Mouse (Mus musculus) small intestine, adult 2 months (tissue): ENCODE measurements around the gene Rps21. TPM values are rescaled to one million over a fixed set of nuclear protein-coding genes. Genes with fewer than 3 reads are reported as not detected.

Experiments
- H3K27ac ChIP-seq: fragments of 200-500 bp; 2 replicates; pipeline ENCODE4 v1.5.1; 2012; ENCODE audit warnings: low read depth, low read length, control low read depth, inconsistent platforms; ENCODE audit not compliant: insufficient read depth
- H3K27me3 ChIP-seq: fragments of 200-500 bp; 2 replicates; pipeline ENCODE4 v1.6.1; 2012; ENCODE audit warnings: mild to moderate bottlenecking, moderate library complexity, low read length, inconsistent platforms; ENCODE audit not compliant: control insufficient read depth, insufficient read depth
- H3K36me3 ChIP-seq: fragments of 200-500 bp; 2 replicates; pipeline ENCODE4 v1.6.1; 2012; ENCODE audit warnings: mild to moderate bottlenecking, low read length, control low read depth, inconsistent platforms; ENCODE audit not compliant: control insufficient read depth, insufficient read depth
- H3K4me1 ChIP-seq: fragments of 200-500 bp; 2 replicates; pipeline ENCODE4 v1.6.1; 2012; ENCODE audit warnings: low read length, inconsistent platforms, mixed read lengths; ENCODE audit not compliant: control insufficient read depth, insufficient read depth, insufficient read length
- H3K4me3 ChIP-seq: fragments of 200-500 bp; 2 replicates; pipeline ENCODE4 v1.5.1; 2012; ENCODE audit warnings: low read depth, mild to moderate bottlenecking, control low read depth, inconsistent platforms, low read length, moderate library complexity
- CTCF ChIP-seq: fragments of 200-500 bp; IDR thresholded peaks from 2 replicates; pipeline ENCODE4 v1.5.1; 2012; ENCODE audit warnings: low read depth, mild to moderate bottlenecking, control low read depth, inconsistent platforms, low read length, moderate library complexity, mixed read lengths; ENCODE audit not compliant: insufficient replicate concordance, insufficient read length; ENCODE audit errors: extremely low read depth
- POLR2A ChIP-seq: fragments of 200-500 bp; IDR thresholded peaks from 2 replicates; pipeline ENCODE4 v1.6.1; 2012; ENCODE audit warnings: low read depth, mild to moderate bottlenecking, control low read depth, inconsistent platforms, low read length, moderate library complexity
- WGBS: fragments of 180-500 bp; shearing (Covaris S2); methylation state at CpG from one replicate; pipeline ENCODE4 v1.1.7; 2018; 5-methylcytosine and 5-hydroxymethylcytosine counted together
- polyA plus RNA-seq: library from polyadenylated mRNA; depleted of rRNA; stranded (reverse); fragments of >200 nt; gene quantifications from 2 replicates; pipeline ENCODE4 v1.2.3, GENCODE M21; 2012

The Rps21 gene
- polyA plus RNA-seq, 1 experiment = 2,413 TPM

GRCm38 (mm10) chr2:180236930-180237329 is 20.2 kb upstream of the Rps21 start:
- Histone ChIP-seq H3K4me3 (no peak overlapping the region), H3K36me3 (no peaks in the 10 kb centered on the region)
- WGBS = 49% methylated on average over 3 of the region's 3 CpGs

GRCm38 (mm10) chr2:180237601-180238345 is 19.4 kb upstream of the Rps21 start:
- Histone ChIP-seq H3K4me1 (peaks cover 2% of the 10 kb centered on the region), H3K27me3 (no peaks in the 10 kb centered on the region), H3K27ac (no peak overlapping the region), H3K36me3 (no peaks in the 10 kb centered on the region), H3K4me3 (no peak overlapping the region)
- TF ChIP-seq POLR2A = no peak
- no peak for TF ChIP-seq CTCF
- 73% methylated on average over 7 of the region's 7 CpGs for WGBS

More at GRCm38 (mm10) chr2:180236930-180237329, 20.2 kb upstream of the Rps21 start:
- no peak for TF ChIP-seq CTCF
- no peak for TF ChIP-seq POLR2A
- Histone ChIP-seq H3K27ac (no peak overlapping the region), H3K4me1 (peaks cover 2% of the 10 kb centered on the region), H3K27me3 (no peaks in the 10 kb centered on the region)

GRCm38 (mm10) chr2:180238591-180238990 is 18.6 kb upstream of the Rps21 start:
- Histone ChIP-seq H3K27ac (no peak overlapping the region), H3K27me3 (no peaks in the 10 kb centered on the region), H3K4me1 (peaks cover 2% of the 10 kb centered on the region), H3K4me3 (no peak overlapping the region), H3K36me3 (no peaks in the 10 kb centered on the region)
- 58% methylated on average over 5 of the region's 5 CpGs for WGBS
- TF ChIP-seq POLR2A = no peak
- TF ChIP-seq CTCF = no peak

- WGBS = 72% methylated on average over 4 of the region's 4 CpGs
- Histone ChIP-seq H3K27me3 (no peaks in the 10 kb centered on the region), H3K4me3 (no peak overlapping the region), H3K4me1 (peaks cover 2% of the 10 kb centered on the region; the same call in 1 of the 2 replicates), H3K36me3 (no peaks in the 10 kb centered on the region), H3K27ac (no peak overlapping the region)
- TF ChIP-seq CTCF = no peak
- no peak for TF ChIP-seq POLR2A
Observed at GRCm38 (mm10) chr2:180243108-180243507, 14.1 kb upstream of the Rps21 start.

GRCm38 (mm10) chr2:180247916-180248315 is 9.3 kb upstream of the Rps21 start:
- Histone ChIP-seq H3K27me3 (no peaks in the 10 kb centered on the region), H3K4me1 (peaks cover 11% of the 10 kb centered on the region), H3K27ac (no peak overlapping the region), H3K36me3 (no peaks in the 10 kb centered on the region), H3K4me3 (no peak overlapping the region)
- TF ChIP-seq POLR2A = no peak
- no peak for TF ChIP-seq CTCF
- WGBS = 91% methylated on average over 5 of the region's 5 CpGs

- no peaks in the 10 kb centered on the region for H3K27me3 ChIP-seq
- H3K4me3 ChIP-seq = no peak overlapping the region
- WGBS = 40% methylated on average over 9 of the region's 9 CpGs
- 0 out of 2 replicates have a peak overlapping the region, but pooled peaks have one; percentile 28 for H3K27ac ChIP-seq
- H3K36me3 ChIP-seq = no peaks in the 10 kb centered on the region
- H3K4me1 ChIP-seq = peaks cover 11% of the 10 kb centered on the region
- TF ChIP-seq CTCF (no peak), POLR2A (peak; percentile 34; the same call in 1 of the 2 replicates)
Observed at GRCm38 (mm10) chr2:180248947-180249660, 8.1 kb upstream of the Rps21 start.
